Mouse (Mus musculus) activated CD4-positive, CD25-positive, alpha-beta regulatory T cell, adult 4 months (primary cell): ENCODE measurements at regions not wholly inside any gene's neighbourhood (a gene's known extent, or its start where the extent isn't known, plus 50 kb on each side); places are given as distances from the start of the nearest gene placed in this dataset.

Source experiments
- ATAC-seq: one replicate; pipeline ENCODE4 v1.8.0; 2017

- ATAC-seq: no peak
Measured at GRCm38 (mm10) chr14:86443921-86444835, 696.9 kb downstream of the Diaph3 start.

GRCm38 (mm10) chr14:86441895-86442679 is 698.9 kb downstream of the Diaph3 start:
- ATAC-seq: no peak

GRCm38 (mm10) chr14:86437383-86437782 is 703.7 kb downstream of the Diaph3 start:
- ATAC-seq: no peak

- ATAC-seq: no peak
Measured at GRCm38 (mm10) chr14:86435345-86435744, 705.7 kb downstream of the Diaph3 start.

- ATAC-seq: no peak
Measured at GRCm38 (mm10) chr14:86431215-86431816, 709.7 kb downstream of the Diaph3 start.

- no peak for ATAC-seq
Measured at GRCm38 (mm10) chr14:86421881-86422280, 719.2 kb downstream of the Diaph3 start.

- ATAC-seq: no peak
Measured at GRCm38 (mm10) chr14:86419959-86420598, 721.0 kb downstream of the Diaph3 start.

GRCm38 (mm10) chr14:86396876-86397275 is 744.2 kb downstream of the Diaph3 start:
- ATAC-seq: no peak

GRCm38 (mm10) chr14:86395951-86396361 is 745.1 kb downstream of the Diaph3 start:
- no peak for ATAC-seq

- ATAC-seq: no peak
Measured at GRCm38 (mm10) chr14:86395531-86395930, 745.5 kb downstream of the Diaph3 start.

GRCm38 (mm10) chr14:86395068-86395467 is 746.0 kb downstream of the Diaph3 start:
- no peak for ATAC-seq

GRCm38 (mm10) chr14:86385136-86385535 is 755.9 kb downstream of the Diaph3 start:
- ATAC-seq: no peak

- no peak for ATAC-seq
Measured at GRCm38 (mm10) chr14:86365032-86365431, 776.0 kb downstream of the Diaph3 start.

- no peak for ATAC-seq
Measured at GRCm38 (mm10) chr14:86360423-86361059, 780.5 kb downstream of the Diaph3 start.

GRCm38 (mm10) chr14:86358584-86358983 is 782.5 kb downstream of the Diaph3 start:
- ATAC-seq: no peak

GRCm38 (mm10) chr14:86350526-86350925 is 790.5 kb downstream of the Diaph3 start:
- ATAC-seq: no peak

- no peak for ATAC-seq
Measured at GRCm38 (mm10) chr14:86339007-86339406, 802.0 kb downstream of the Diaph3 start.

- no peak for ATAC-seq
Measured at GRCm38 (mm10) chr14:86337052-86337451, 804.0 kb downstream of the Diaph3 start.

GRCm38 (mm10) chr14:86335284-86335683 is 805.8 kb downstream of the Diaph3 start:
- no peak for ATAC-seq

GRCm38 (mm10) chr14:86329176-86329575 is 811.9 kb downstream of the Diaph3 start:
- no peak for ATAC-seq

GRCm38 (mm10) chr14:86327646-86328045 is 813.4 kb downstream of the Diaph3 start:
- ATAC-seq: no peak

- ATAC-seq: no peak
Measured at GRCm38 (mm10) chr14:86322365-86322764, 818.7 kb downstream of the Diaph3 start.
